Mouse (Mus musculus) right cerebral cortex, postnatal 10 days (tissue): ENCODE measurements at regions not wholly inside any gene's neighbourhood (a gene's known extent, or its start where the extent isn't known, plus 50 kb on each side); places are given as distances from the start of the nearest gene placed in this dataset.

Experiments used
- DNase-seq, 2 experiments: peaks; one replicate each; pipeline ENCODE4 v3.0.0; 2021; ENCODE audit warnings: low spot score in 2 of 2

DNA sequence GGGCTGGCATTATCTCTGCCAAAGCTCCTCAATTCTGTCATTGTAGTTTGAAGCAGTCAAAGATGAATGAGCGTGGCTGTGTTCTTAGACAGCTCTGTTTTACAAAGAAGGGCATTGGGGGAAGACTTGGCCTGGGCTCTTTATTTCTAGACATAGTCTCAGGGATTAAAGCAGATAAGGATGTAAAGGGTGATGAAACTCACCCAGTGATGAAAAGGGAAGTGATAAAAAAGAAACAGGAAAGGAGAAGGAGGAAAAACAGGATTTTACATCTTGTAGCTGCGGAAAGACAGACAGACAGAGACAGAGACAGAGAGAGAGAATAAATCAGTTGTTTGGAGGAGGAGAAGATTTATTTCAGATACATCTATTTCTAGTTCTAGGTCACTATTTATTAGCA, 95.5 kb upstream of the Chl1 start:
- no peak for DNase-seq

DNA sequence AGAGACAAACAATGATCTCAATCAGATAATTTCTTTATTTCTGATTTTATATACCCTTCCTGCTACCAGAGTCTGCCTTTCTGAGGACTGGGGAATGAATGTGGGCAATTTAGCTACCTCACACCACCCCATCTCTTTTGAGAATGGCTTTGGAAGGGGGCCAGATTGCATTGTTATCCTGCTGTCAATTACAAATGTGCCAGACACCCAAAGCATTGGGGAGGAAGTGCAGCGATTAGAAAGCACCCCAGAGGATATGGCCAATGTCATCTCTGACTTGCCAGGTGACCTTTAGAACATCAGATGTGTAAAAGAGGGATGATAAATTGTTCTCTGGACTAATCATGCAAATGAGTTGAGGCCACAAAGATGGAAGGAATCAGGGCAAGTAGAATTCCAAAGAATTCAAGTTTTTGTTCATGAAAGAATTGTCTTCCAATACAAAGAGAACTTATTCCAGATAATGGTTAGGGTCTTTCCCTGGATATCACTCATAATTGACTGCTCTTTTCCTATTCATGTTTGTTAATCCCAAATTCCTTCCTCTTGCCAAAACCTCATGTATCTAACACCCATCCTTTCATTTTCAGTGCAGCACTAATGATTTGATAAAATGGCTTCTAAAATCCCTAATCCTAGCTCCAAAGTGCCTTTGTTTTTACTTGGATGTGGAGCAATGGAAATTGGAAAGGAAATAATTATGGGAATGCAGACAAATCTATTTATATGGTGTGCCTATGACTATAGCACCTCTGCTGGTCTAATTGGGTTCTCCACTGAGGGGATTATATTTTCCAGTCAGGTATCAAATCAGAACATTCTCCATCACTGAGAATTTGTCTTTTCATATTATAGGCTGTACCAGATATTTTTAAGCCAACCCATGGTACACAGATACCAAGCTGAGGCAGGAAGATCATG, 89.1 kb upstream of the Chl1 start:
- peak in 1 of 2 experiments; percentile 19 for DNase-seq

DNA sequence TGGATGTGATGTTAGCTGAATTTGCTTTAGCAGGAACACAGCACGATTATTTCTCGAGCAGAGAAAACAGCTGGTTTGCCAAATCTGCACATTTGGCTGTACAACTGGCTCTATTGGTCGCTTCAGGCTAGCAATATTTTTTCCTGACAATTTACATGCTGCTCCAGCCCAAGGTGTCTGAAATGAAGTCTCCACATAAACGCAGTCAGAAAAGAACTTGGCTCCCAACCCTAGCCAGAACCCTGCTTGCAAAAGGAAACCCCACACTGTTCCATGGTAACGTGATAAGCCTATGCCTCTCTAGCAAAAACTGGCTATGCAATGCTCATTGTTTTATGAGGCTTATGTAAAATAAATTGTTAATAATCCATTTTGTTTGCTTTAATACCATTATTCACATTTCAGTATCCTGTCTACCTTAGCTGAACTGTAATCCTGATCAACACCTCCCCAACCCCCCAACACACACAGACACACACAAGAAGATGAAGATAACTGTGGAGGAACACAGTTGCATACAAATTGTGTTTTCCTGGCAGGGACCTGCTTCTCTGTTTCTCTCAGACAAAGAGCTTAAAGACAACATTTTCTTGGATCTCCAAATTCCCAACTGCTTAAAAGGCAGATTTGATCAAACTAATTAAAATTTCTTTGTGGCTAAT, 79.3 kb upstream of the Chl1 start:
- peak; percentile 41 to 50 for DNase-seq

DNA sequence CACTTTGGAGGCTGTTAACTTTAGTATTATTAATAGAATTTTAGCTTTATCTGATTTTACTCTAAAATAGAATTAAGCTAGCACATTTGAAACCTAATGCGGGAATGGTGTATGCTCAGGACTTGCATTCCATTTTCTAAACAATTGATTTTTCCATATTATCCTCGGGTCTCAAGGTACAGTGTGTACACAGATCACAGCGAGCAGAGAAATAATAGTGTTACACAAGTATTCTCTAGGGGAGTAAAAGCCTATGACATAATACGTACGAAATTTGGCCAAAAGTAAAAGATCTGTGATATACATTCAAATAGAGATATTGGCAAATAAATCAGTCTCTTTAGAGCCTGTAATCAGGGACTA, 78.8 kb upstream of the Chl1 start:
- no peak for DNase-seq
